Mouse (Mus musculus) hindbrain, embryonic 11.5 days (tissue): ENCODE measurements around the gene Mterf4. TPM values are rescaled to one million over a fixed set of nuclear protein-coding genes. Genes with fewer than 3 reads are reported as not detected.

Source experiments
- ATAC-seq: fragments of 200-750 bp; cut with Nextera tagmentation; 2 replicates; pipeline ENCODE4 v1.8.0; 2017; ENCODE audit warnings: mild to moderate bottlenecking, moderate TSS enrichment, moderate library complexity; ENCODE audit not compliant: low FRiP score
- DNase-seq: peaks from one replicate; pipeline ENCODE4 v3.0.0-alpha.2; 2015; ENCODE audit warnings: low spot score
- H3K27ac ChIP-seq: fragments of 300-500 bp; sonication (generic); 2 replicates; pipeline ENCODE4 v1.5.1; 2014; ENCODE audit warnings: mild to moderate bottlenecking, low read depth, low read length
- H3K27me3 ChIP-seq: fragments of 300-500 bp; sonication (generic); 2 replicates; pipeline ENCODE4 v1.6.1; 2014; ENCODE audit warnings: mild to moderate bottlenecking, low read length, moderate library complexity, mixed read lengths; ENCODE audit not compliant: control insufficient read depth, insufficient read depth
- H3K36me3 ChIP-seq: fragments of 300-500 bp; sonication (generic); 2 replicates; pipeline ENCODE4 v1.6.1; 2014; ENCODE audit warnings: mild to moderate bottlenecking, low read length, moderate library complexity, mixed read lengths; ENCODE audit not compliant: control insufficient read depth, insufficient read depth
- H3K4me1 ChIP-seq: fragments of 300-500 bp; sonication (generic); replicated peaks from 2 replicates; pipeline ENCODE4 v1.6.1; 2014; ENCODE audit warnings: low read length, mixed read lengths; ENCODE audit not compliant: control insufficient read depth, insufficient read depth
- H3K4me2 ChIP-seq: fragments of 300-500 bp; sonication (generic); replicated peaks from 2 replicates; pipeline ENCODE4 v1.6.1; 2014; ENCODE audit warnings: mild to moderate bottlenecking, low read depth, low read length
- H3K4me3 ChIP-seq: fragments of 300-500 bp; sonication (generic); 2 replicates; pipeline ENCODE4 v1.5.1; 2014; ENCODE audit warnings: low read depth, low read length
- H3K9ac ChIP-seq: fragments of 300-500 bp; sonication (generic); 2 replicates; pipeline ENCODE4 v1.6.1; 2014; ENCODE audit warnings: low read depth, low read length
- H3K9me3 ChIP-seq: fragments of 300-500 bp; sonication (generic); 2 replicates; pipeline ENCODE4 v1.6.1; 2016; ENCODE audit warnings: low read length; ENCODE audit not compliant: control insufficient read depth
- WGBS: fragments of 180-500 bp; shearing (Covaris S2); extraction: QIAGEN DNeasy Blood & Tissue Kit; methylation state at CpG from one replicate; pipeline ENCODE4 v1.1.7; 2014; 5-methylcytosine and 5-hydroxymethylcytosine counted together
- polyA plus RNA-seq: library from polyadenylated mRNA; unstranded; fragments of >200 nt; fragmentation: Nextera tagmentation; extraction: Ambion mirVana; gene quantifications from 2 replicates; pipeline ENCODE4 v1.2.1, GENCODE M21; 2014

Gene Mterf4
- polyA plus RNA-seq, 1 experiment from 2014 or later, result 33.0 TPM

DNA sequence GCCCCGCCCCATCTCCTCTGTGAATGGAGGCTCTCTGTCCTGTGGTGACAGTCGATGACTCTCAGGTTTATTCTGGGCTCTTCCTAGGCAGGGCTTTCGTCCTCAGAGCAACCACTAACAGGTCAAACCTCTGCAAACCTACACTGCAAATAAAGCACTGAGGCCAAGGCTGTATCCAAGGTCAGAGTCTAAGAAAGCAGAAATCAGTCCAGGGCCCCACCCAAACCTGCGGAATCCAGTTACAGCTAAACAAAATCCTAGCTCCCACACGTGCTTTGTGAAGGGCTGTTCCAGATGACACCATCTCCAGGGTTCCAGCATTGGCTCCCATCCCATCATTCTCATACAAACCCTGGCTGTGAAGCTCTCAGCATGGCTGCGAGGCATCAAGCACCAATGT lies 30.2 kb downstream of the Mterf4 start:
- no peak for ATAC-seq
- WGBS, result 76% methylated on average over 6 of the region's 6 CpGs
- no peak for DNase-seq

DNA sequence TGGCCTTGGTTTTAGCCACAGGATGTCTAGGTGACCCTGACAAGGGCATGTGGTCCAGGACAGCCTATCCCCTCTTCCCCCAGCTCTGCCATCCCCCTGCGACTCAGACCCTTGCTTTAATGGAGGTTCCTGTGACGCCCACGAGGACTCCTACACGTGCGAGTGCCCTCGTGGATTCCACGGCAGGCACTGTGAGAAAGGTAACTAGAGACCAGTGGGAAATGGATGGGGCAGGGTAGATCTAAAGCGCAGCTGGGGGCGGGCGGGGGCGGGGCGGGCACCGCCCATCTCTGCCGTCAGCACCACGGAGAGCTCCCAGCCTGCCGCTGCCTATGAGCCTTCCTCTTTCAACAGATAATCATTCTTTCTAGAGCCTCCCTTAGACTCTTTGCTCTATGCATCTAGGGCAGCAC lies 33.3 kb downstream of the Mterf4 start:
- Histone ChIP-seq H3K9ac (no peak overlapping the region), H3K9me3 (no peaks in the 10 kb centered on the region), H3K4me1 (no peaks in the 10 kb centered on the region), H3K27me3 (no peaks in the 10 kb centered on the region), H3K36me3 (no peaks in the 10 kb centered on the region), H3K4me3 (no peak overlapping the region), H3K27ac (no peak overlapping the region), H3K4me2 (0 out of 2 replicates have a peak overlapping the region, but pooled peaks have one; percentile 11)
- DNase-seq (peak; percentile 65), ATAC-seq (no peak)
- 2% methylated on average over 16 of the region's 16 CpGs for whole genome bisulfite sequencing

More for the DNA sequence above, 30.2 kb downstream of the Mterf4 start:
- Histone ChIP-seq H3K9me3 (no peaks in the 10 kb centered on the region), H3K4me1 (no peaks in the 10 kb centered on the region), H3K4me3 (no peak overlapping the region), H3K27ac (no peak overlapping the region), H3K36me3 (no peaks in the 10 kb centered on the region), H3K9ac (no peak overlapping the region), H3K4me2 (no peak overlapping the region), H3K27me3 (no peaks in the 10 kb centered on the region)

- no peaks in the 10 kb centered on the region for H3K36me3 ChIP-seq
- no peaks in the 10 kb centered on the region for H3K27me3 ChIP-seq
- WGBS, result 75% methylated on average over 5 of the region's 6 CpGs
- DNase-seq (no peak), ATAC-seq (no peak)
- H3K4me1 ChIP-seq, result no peaks in the 10 kb centered on the region
- H3K27ac ChIP-seq, result no peak overlapping the region
- H3K4me3 ChIP-seq, result no peak overlapping the region
- no peak overlapping the region for H3K9ac ChIP-seq
- H3K9me3 ChIP-seq, result no peaks in the 10 kb centered on the region
- H3K4me2 ChIP-seq, result no peak overlapping the region
Measured at GRCm38 (mm10) chr1:93271751-93272150, 34.0 kb downstream of the Mterf4 start.

GRCm38 (mm10) chr1:93270516-93271240 lies 35.0 kb downstream of the Mterf4 start:
- DNase-seq, result no peak
- WGBS, result 77% methylated on average over 3 of the region's 3 CpGs

DNA sequence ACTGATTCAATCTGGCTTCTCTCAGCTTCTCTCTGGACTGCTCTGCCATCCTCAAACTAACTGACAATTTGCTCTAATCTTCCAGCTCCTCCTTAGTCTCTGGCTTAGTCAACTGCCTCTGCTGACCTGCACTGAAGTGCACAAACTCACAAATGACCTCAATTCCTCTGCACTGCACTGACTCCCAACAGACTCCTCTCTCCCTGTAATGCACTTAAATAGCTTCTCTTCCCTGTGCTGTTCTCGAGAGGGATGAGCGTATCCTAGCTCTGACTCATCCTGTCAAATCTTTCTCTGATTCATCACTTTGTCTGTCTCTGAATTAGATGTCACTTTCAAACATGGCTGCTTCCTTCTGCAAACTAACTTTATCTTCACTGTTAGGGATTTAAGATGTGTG lies 37.5 kb downstream of the Mterf4 start:
- DNase-seq (no peak), ATAC-seq (no peak)
- H3K4me2 ChIP-seq, result no peak overlapping the region
- no peaks in the 10 kb centered on the region for H3K27me3 ChIP-seq
- 87% methylated on average over 2 of the region's 2 CpGs for WGBS
- H3K9me3 ChIP-seq, result no peaks in the 10 kb centered on the region
- no peak overlapping the region for H3K27ac ChIP-seq
- H3K4me3 ChIP-seq, result no peak overlapping the region
- H3K4me1 ChIP-seq, result no peaks in the 10 kb centered on the region
- H3K9ac ChIP-seq, result no peak overlapping the region
- H3K36me3 ChIP-seq, result no peaks in the 10 kb centered on the region

More at GRCm38 (mm10) chr1:93270516-93271240, 35.0 kb downstream of the Mterf4 start:
- Histone ChIP-seq H3K27me3 (no peaks in the 10 kb centered on the region), H3K4me1 (no peaks in the 10 kb centered on the region), H3K4me2 (no peak overlapping the region), H3K4me3 (no peak overlapping the region), H3K9me3 (no peaks in the 10 kb centered on the region), H3K36me3 (no peaks in the 10 kb centered on the region), H3K9ac (no peak overlapping the region), H3K27ac (no peak overlapping the region)
- no peak for ATAC-seq

GRCm38 (mm10) chr1:93267207-93267606 lies 38.5 kb downstream of the Mterf4 start:
- H3K9ac ChIP-seq, result no peak overlapping the region
- no peaks in the 10 kb centered on the region for H3K9me3 ChIP-seq
- H3K4me2 ChIP-seq, result no peak overlapping the region
- 47% methylated on average over 3 of the region's 3 CpGs for WGBS
- no peaks in the 10 kb centered on the region for H3K4me1 ChIP-seq
- H3K36me3 ChIP-seq, result no peaks in the 10 kb centered on the region
- H3K27me3 ChIP-seq, result no peaks in the 10 kb centered on the region
- no peak for ATAC-seq
- no peak overlapping the region for H3K4me3 ChIP-seq
- H3K27ac ChIP-seq, result no peak overlapping the region
- DNase-seq, result peak; percentile 6

DNA sequence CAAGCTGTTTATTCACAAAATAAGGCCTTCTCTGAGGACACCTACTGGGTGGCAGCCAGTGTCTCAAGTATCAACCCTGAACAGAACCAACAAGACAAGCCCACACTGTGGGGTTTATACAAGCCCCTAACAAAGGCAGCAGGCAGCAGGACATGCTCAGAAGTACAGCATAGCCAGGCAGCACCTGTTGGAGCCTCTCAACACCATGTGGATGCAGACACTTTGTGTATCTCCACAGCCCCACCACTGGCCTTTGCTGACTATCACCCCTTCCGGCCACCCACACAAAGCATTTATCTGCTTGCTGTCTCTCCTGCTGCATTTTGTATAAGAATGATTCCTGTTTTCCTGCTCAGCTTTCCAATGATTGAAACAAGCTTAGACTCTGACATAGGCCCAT lies 48.2 kb downstream of the Mterf4 start:
- H3K4me3 ChIP-seq, result no peak overlapping the region
- ATAC-seq (no peak), DNase-seq (no peak)
- no peaks in the 10 kb centered on the region for H3K36me3 ChIP-seq
- H3K9ac ChIP-seq, result no peak overlapping the region
- H3K4me2 ChIP-seq, result no peak overlapping the region
- no peaks in the 10 kb centered on the region for H3K4me1 ChIP-seq
- 74% methylated on average over 1 of the region's 1 CpGs for WGBS
- H3K27ac ChIP-seq, result no peak overlapping the region
- H3K27me3 ChIP-seq, result no peaks in the 10 kb centered on the region
- H3K9me3 ChIP-seq, result no peaks in the 10 kb centered on the region

DNA sequence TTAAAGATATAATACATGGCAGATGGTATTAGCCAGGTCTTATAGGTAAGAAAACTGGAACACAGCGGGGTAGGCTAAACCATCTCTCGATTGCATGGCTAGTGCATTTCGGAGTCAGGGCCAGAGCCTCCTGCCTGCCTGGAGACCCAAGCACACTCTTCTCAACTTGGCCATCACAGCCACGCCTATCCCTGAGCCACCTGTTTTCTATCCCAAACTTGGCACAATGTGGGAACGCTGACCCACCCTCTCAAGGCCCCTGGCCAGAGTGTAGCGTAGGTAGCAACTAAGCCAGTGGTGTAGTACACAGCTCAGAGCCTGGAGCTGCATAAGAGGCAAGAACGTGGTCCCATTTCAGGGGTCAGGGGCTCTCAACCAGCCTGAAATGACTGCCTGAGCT lies 50.0 kb downstream of the Mterf4 start:
- H3K27ac ChIP-seq, result no peak overlapping the region
- H3K4me2 ChIP-seq, result no peak overlapping the region
- ATAC-seq (no peak), DNase-seq (no peak)
- H3K36me3 ChIP-seq, result no peaks in the 10 kb centered on the region
- no peaks in the 10 kb centered on the region for H3K4me1 ChIP-seq
- no peak overlapping the region for H3K9ac ChIP-seq
- no peaks in the 10 kb centered on the region for H3K9me3 ChIP-seq
- no peaks in the 10 kb centered on the region for H3K27me3 ChIP-seq
- WGBS, result 94% methylated on average over 7 of the region's 7 CpGs
- H3K4me3 ChIP-seq, result no peak overlapping the region

DNA sequence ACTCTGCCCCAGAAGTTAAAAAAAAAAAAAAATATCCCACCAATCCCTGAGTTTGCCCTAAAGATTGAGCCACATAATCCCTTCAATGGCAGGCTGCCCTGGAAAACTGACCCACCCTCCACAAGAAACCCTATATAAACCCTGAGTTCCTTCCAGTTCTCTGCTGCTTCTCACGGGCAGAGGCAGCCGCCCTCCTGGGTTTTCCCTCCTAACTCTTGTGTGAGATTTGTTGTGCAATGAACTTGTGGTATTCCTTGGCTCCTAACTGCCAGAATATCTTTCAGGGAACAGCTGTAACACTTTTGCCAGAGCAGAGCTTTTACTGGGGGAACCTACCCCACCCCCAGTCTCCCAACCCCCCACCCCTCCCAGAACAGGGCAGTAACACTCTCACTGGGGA lies 53.1 kb downstream of the Mterf4 start:
- H3K4me2 ChIP-seq, result no peak overlapping the region
- no peaks in the 10 kb centered on the region for H3K27me3 ChIP-seq
- H3K9me3 ChIP-seq, result no peaks in the 10 kb centered on the region
- H3K4me1 ChIP-seq, result no peaks in the 10 kb centered on the region
- no peak overlapping the region for H3K27ac ChIP-seq
- DNase-seq (no peak), ATAC-seq (no peak)
- 60% methylated on average over 2 of the region's 2 CpGs for WGBS
- no peak overlapping the region for H3K4me3 ChIP-seq
- H3K9ac ChIP-seq, result no peak overlapping the region
- H3K36me3 ChIP-seq, result no peaks in the 10 kb centered on the region
